Mouse (Mus musculus): ENCODE data around the gene Snai3.

Snai3 gene

GRCm38 (mm10) chr8:122460524-122461472, at the start of gene Snai3:
Snai3 (minus strand) TSS chr8:122460733.
- peak; percentile 67 for DNase-seq

- peak; percentile 91 for DNase-seq
Observed at GRCm38 (mm10) chr8:122500856-122501255, 40.3 kb upstream of the Snai3 start.

GRCm38 (mm10) chr8:122497912-122498311, 37.4 kb upstream of the Snai3 start:
- no peak for DNase-seq

- DNase-seq: no peak
Observed at GRCm38 (mm10) chr8:122497016-122497734, 36.6 kb upstream of the Snai3 start.

- no peak for DNase-seq
Observed at GRCm38 (mm10) chr8:122488387-122488786, 27.9 kb upstream of the Snai3 start.

- DNase-seq: no peak
Observed at GRCm38 (mm10) chr8:122484831-122485230, 24.3 kb upstream of the Snai3 start.

- no peak for DNase-seq
Observed at GRCm38 (mm10) chr8:122483877-122484276, 23.3 kb upstream of the Snai3 start.

GRCm38 (mm10) chr8:122482448-122482847, 21.9 kb upstream of the Snai3 start:
- no peak for DNase-seq

GRCm38 (mm10) chr8:122475580-122476320, 15.2 kb upstream of the Snai3 start, which contains the start of the genes Rnf166 and Ctu2:
Rnf166 (minus strand) TSS chr8:122476064.
Ctu2 (plus strand) TSS chr8:122476143.
- DNase-seq: peak; percentile 94

- peak; percentile 12 for DNase-seq
Observed at GRCm38 (mm10) chr8:122474951-122475560, 14.5 kb upstream of the Snai3 start.

GRCm38 (mm10) chr8:122473911-122474421, 13.4 kb upstream of the Snai3 start:
- no peak for DNase-seq

- DNase-seq: no peak
Observed at GRCm38 (mm10) chr8:122470691-122471090, 10.2 kb upstream of the Snai3 start.

- DNase-seq: no peak
Observed at GRCm38 (mm10) chr8:122469965-122470364, 9.4 kb upstream of the Snai3 start.

- DNase-seq: no peak
Observed at GRCm38 (mm10) chr8:122469407-122469806, 8.9 kb upstream of the Snai3 start.

GRCm38 (mm10) chr8:122467816-122468215, 7.3 kb upstream of the Snai3 start:
- DNase-seq: no peak

- DNase-seq: no peak
Observed at GRCm38 (mm10) chr8:122464985-122465384, 4.5 kb upstream of the Snai3 start.

- DNase-seq: no peak
Observed at GRCm38 (mm10) chr8:122463651-122464640, 3.4 kb upstream of the Snai3 start.

GRCm38 (mm10) chr8:122462510-122462909, 2.0 kb upstream of the Snai3 start:
- DNase-seq: no peak

- DNase-seq: no peak
Observed at GRCm38 (mm10) chr8:122461473-122462148, 1.1 kb upstream of the Snai3 start.

GRCm38 (mm10) chr8:122459990-122460389, 543 bp downstream of the Snai3 start:
- DNase-seq: no peak
